Mouse (Mus musculus) midbrain, embryonic 14.5 days (tissue): Measurements from ENCODE around the gene Timm23. TPM values are rescaled to one million over a fixed set of nuclear protein-coding genes. Genes with fewer than 3 reads are reported as not detected.
A peak's percentile ranks its signal among the peaks of the same experiment; 100 is the strongest.

Source experiments
- ATAC-seq: fragments of 200-750 bp; cut with Nextera tagmentation; 2 replicates; pipeline ENCODE4 v1.8.0; 2017; ENCODE audit warnings: moderate number of reproducible peaks, moderate library complexity; ENCODE audit not compliant: low FRiP score, low TSS enrichment
- DNase-seq: peaks from one replicate; pipeline ENCODE4 v3.0.0-alpha.2; 2015
- H3K27ac ChIP-seq: fragments of 300-500 bp; sonication (generic); replicated peaks from 2 replicates; pipeline ENCODE4 v1.5.1; 2014; ENCODE audit warnings: mild to moderate bottlenecking, low read depth, low read length, moderate library complexity
- H3K27me3 ChIP-seq: fragments of 300-500 bp; sonication (generic); 2 replicates; pipeline ENCODE4 v1.6.1; 2014; ENCODE audit warnings: low read length, control low read depth, mixed read lengths; ENCODE audit not compliant: control insufficient read depth, insufficient read depth
- H3K36me3 ChIP-seq: fragments of 300-500 bp; sonication (generic); 2 replicates; pipeline ENCODE4 v1.6.1; 2014; ENCODE audit warnings: low read length, control low read depth; ENCODE audit not compliant: control insufficient read depth, insufficient read depth
- H3K4me1 ChIP-seq: fragments of 300-500 bp; sonication (generic); 2 replicates; pipeline ENCODE4 v1.6.1; 2014; ENCODE audit warnings: mild to moderate bottlenecking, antibody characterized with exemption, low read length, control low read depth; ENCODE audit not compliant: control insufficient read depth, insufficient read depth
- H3K4me2 ChIP-seq: fragments of 300-500 bp; sonication (generic); 2 replicates; pipeline ENCODE4 v1.6.1; 2014; ENCODE audit warnings: mild to moderate bottlenecking, low read length, moderate library complexity
- H3K4me3 ChIP-seq: fragments of 300-500 bp; sonication (generic); replicated peaks from 2 replicates; pipeline ENCODE4 v1.5.1; 2014; ENCODE audit warnings: low read depth, low read length
- H3K9ac ChIP-seq: fragments of 300-500 bp; sonication (generic); replicated peaks from 2 replicates; pipeline ENCODE4 v1.6.1; 2014; ENCODE audit warnings: mild to moderate bottlenecking, low read length, moderate library complexity
- H3K9me3 ChIP-seq: fragments of 300-500 bp; sonication (generic); 2 replicates; pipeline ENCODE4 v1.6.1; 2016; ENCODE audit warnings: low read length, control low read depth, mixed read lengths; ENCODE audit not compliant: control insufficient read depth
- WGBS: fragments of 180-500 bp; shearing (Covaris S2); extraction: QIAGEN DNeasy Blood & Tissue Kit; methylation state at CpG from one replicate; pipeline ENCODE4 v1.1.7; 2014; 5-methylcytosine and 5-hydroxymethylcytosine counted together
- polyA plus RNA-seq: library from polyadenylated mRNA; unstranded; fragments of >200 nt; fragmentation: Nextera tagmentation; extraction: Ambion mirVana; gene quantifications from 2 replicates; pipeline ENCODE4 v1.2.1, GENCODE M21; 2014

Gene Timm23
- polyA plus RNA-seq, 1 experiment from 2014 or later, result 233 TPM

DNA sequence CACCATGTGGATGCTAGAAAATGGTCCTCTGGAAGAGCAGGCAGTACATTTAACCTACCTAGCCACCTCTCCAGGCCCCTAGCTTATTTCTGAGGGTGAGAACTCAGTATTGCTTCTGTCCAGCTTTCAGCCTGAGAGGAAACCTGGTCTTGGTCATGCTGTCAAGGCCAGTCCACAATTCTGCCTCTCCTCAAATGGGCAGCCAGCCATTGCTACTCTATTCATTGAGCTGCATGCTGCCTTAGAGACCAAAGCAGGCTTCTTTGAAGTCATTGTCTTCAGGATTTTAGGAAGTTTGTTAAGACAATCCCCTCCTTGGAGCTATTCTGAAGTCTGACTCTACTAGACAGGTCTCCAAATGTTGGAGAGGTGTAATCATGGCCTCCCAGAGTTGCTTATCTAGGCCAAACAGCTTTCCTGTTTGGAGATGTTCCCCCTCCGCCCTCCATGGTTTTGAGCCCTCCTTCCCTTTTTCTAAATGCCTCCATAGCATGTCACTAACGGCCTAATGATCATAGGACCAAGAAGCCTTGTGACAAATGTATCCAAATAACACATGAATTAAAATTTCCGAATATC is 33.0 kb downstream of the Timm23 start:
- H3K27me3 ChIP-seq, result no peaks in the 10 kb centered on the region

DNA sequence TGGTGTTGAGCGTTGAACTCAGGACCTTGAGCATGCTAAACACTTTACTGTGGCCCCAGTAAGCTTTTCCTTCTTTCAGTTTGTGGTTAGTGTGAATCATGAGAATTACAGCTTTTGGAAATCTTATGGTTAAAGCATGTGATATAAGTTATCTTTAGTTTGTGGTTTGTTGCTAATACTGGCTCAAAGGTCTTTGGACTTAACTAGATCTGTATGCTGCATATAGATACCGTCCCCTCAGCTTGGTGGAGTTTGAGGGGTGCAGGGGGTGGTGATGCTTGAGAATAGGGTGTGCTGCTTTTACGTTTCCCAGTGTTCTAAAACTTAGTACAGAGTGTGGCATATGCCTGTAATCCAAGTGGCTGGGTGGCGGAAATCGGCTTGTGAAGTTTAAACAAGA is 34.4 kb downstream of the Timm23 start:
- H3K4me2 ChIP-seq, result no peak overlapping the region
- WGBS, result 92% methylated on average over 5 of the region's 5 CpGs
- H3K27ac ChIP-seq, result no peak overlapping the region
- no peak for ATAC-seq
- H3K9ac ChIP-seq, result no peak overlapping the region
- H3K9me3 ChIP-seq, result no peaks in the 10 kb centered on the region
- no peak overlapping the region for H3K4me3 ChIP-seq
- no peaks in the 10 kb centered on the region for H3K27me3 ChIP-seq
- DNase-seq, result no peak
- peaks cover 7% of the 10 kb centered on the region; the same call in 1 of the 2 replicates for H3K36me3 ChIP-seq
- H3K4me1 ChIP-seq, result peaks cover 9% of the 10 kb centered on the region

More for the DNA sequence above, 33.0 kb downstream of the Timm23 start:
- H3K36me3 ChIP-seq, result peaks cover 20% of the 10 kb centered on the region
- H3K4me3 ChIP-seq, result no peak overlapping the region
- H3K9ac ChIP-seq, result no peak overlapping the region
- peaks cover 9% of the 10 kb centered on the region for H3K4me1 ChIP-seq
- H3K27ac ChIP-seq, result no peak overlapping the region
- H3K9me3 ChIP-seq, result no peaks in the 10 kb centered on the region
- DNase-seq, result peak; percentile 6
- WGBS, result 70% methylated on average over 3 of the region's 3 CpGs
- no peak for ATAC-seq
- H3K4me2 ChIP-seq, result no peak overlapping the region

GRCm38 (mm10) chr14:32166840-32167239 is 34.9 kb downstream of the Timm23 start:
- no peaks in the 10 kb centered on the region for H3K9me3 ChIP-seq
- DNase-seq (no peak), ATAC-seq (no peak)
- H3K9ac ChIP-seq, result no peak overlapping the region
- no peaks in the 10 kb centered on the region for H3K27me3 ChIP-seq
- 87% methylated on average over 1 of the region's 1 CpGs for WGBS
- no peak overlapping the region for H3K27ac ChIP-seq
- H3K4me1 ChIP-seq, result peaks cover 9% of the 10 kb centered on the region
- peaks cover 3% of the 10 kb centered on the region; the same call in 1 of the 2 replicates for H3K36me3 ChIP-seq
- H3K4me3 ChIP-seq, result no peak overlapping the region
- H3K4me2 ChIP-seq, result no peak overlapping the region

DNA sequence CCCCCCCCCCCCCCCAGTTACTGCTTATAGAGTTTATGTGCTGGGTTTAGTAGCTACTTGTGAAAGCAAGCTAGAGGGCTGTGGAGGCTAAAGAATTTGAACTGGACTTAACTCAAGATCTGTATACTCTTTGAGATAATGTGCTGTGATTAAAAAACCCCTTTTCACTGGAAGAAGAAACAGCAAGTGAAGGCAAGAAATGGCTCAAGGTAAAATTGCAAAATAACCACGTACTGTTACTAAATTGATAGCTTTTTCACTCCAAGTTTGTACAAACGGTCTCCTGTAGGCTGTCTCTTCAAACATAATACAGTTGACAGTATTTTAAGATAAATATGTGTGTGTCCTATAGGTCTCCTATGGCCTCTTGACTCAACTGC is 35.6 kb downstream of the Timm23 start:
- H3K27ac ChIP-seq, result no peak overlapping the region
- 74% methylated on average over 2 of the region's 2 CpGs for WGBS
- no peaks in the 10 kb centered on the region for H3K36me3 ChIP-seq
- H3K4me2 ChIP-seq, result peak overlapping the region; percentile 96
- DNase-seq (no peak), ATAC-seq (no peak)
- H3K9me3 ChIP-seq, result no peaks in the 10 kb centered on the region
- H3K4me3 ChIP-seq, result peak overlapping the region; percentile 41
- no peak overlapping the region for H3K9ac ChIP-seq
- H3K4me1 ChIP-seq, result peaks cover 14% of the 10 kb centered on the region
- no peaks in the 10 kb centered on the region for H3K27me3 ChIP-seq

GRCm38 (mm10) chr14:32165278-32166061 is 36.2 kb downstream of the Timm23 start:
- Histone ChIP-seq H3K27me3 (no peaks in the 10 kb centered on the region), H3K9me3 (no peaks in the 10 kb centered on the region), H3K4me3 (peak overlapping the region; percentile 41), H3K9ac (peak overlapping the region; percentile 51), H3K27ac (peak overlapping the region; percentile 32; the same call in 1 of the 2 replicates), H3K36me3 (no peaks in the 10 kb centered on the region), H3K4me1 (peaks cover 20% of the 10 kb centered on the region), H3K4me2 (peak overlapping the region; percentile 96)
- ATAC-seq, result no peak
- 1% methylated on average over 41 of the region's 42 CpGs for WGBS
- peak; percentile 78 for DNase-seq

- Histone ChIP-seq H3K36me3 (no peaks in the 10 kb centered on the region), H3K4me1 (peaks cover 21% of the 10 kb centered on the region), H3K9me3 (no peaks in the 10 kb centered on the region), H3K4me3 (no peak overlapping the region), H3K9ac (no peak overlapping the region), H3K4me2 (no peak overlapping the region), H3K27me3 (no peaks in the 10 kb centered on the region), H3K27ac (no peak overlapping the region)
- no peak for ATAC-seq
- 88% methylated on average over 8 of the region's 8 CpGs for WGBS
- DNase-seq, result no peak
These were observed 37.3 kb downstream of the Timm23 start for GRCm38 (mm10) chr14:32164173-32165051.

GRCm38 (mm10) chr14:32163203-32163888 is 38.4 kb downstream of the Timm23 start:
- WGBS, result 92% methylated on average over 11 of the region's 11 CpGs
- Histone ChIP-seq H3K36me3 (no peaks in the 10 kb centered on the region), H3K9ac (no peak overlapping the region), H3K27me3 (no peaks in the 10 kb centered on the region), H3K4me1 (peaks cover 27% of the 10 kb centered on the region), H3K4me2 (no peak overlapping the region), H3K9me3 (no peaks in the 10 kb centered on the region), H3K27ac (no peak overlapping the region), H3K4me3 (no peak overlapping the region)
- ATAC-seq, result no peak
- no peak for DNase-seq

DNA sequence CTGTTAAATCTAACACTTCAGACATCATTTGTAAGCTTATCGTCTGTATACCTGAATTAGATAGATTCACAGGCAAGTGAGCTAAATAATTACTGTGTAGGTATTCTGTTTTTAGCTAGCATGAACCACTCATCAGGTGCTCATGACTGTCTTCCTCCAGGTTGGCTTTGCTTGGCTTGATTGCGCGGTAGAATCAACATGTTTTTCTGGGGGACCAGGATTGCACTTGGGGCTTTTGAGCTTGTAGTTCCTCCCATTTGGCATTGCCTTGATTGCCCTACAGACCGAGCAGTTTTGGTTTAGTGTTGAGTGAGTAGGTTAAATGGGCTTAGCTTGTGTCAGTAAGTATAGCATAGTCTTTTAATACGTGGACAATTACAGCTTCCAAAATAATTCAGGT is 39.5 kb downstream of the Timm23 start:
- H3K27ac ChIP-seq, result no peak overlapping the region
- DNase-seq, result no peak
- no peak for ATAC-seq
- no peak overlapping the region for H3K9ac ChIP-seq
- H3K4me3 ChIP-seq, result no peak overlapping the region
- no peak overlapping the region for H3K4me2 ChIP-seq
- no peaks in the 10 kb centered on the region for H3K9me3 ChIP-seq
- H3K27me3 ChIP-seq, result no peaks in the 10 kb centered on the region
- WGBS, result 92% methylated on average over 5 of the region's 5 CpGs
- H3K4me1 ChIP-seq, result peaks cover 27% of the 10 kb centered on the region
- H3K36me3 ChIP-seq, result no peaks in the 10 kb centered on the region
